Mouse (Mus musculus) G1E-ER4 (cell line): ENCODE measurements around the gene Stx6. TPM values are rescaled to one million over a fixed set of nuclear protein-coding genes. Genes with fewer than 3 reads are reported as not detected.

Source experiments
- GATA1 ChIP-seq: IDR thresholded peaks from one replicate; pipeline ENCODE4 v1.8.0; 2012; ENCODE audit warnings: low read length, inconsistent platforms
- polyA plus RNA-seq: library from polyadenylated mRNA; stranded (reverse); fragments of >175 nt; gene quantifications from 2 replicates; pipeline ENCODE4 v1.2.3, GENCODE M21; 2012

Gene Stx6
- polyA plus RNA-seq, 1 experiment, result 138 TPM

DNA sequence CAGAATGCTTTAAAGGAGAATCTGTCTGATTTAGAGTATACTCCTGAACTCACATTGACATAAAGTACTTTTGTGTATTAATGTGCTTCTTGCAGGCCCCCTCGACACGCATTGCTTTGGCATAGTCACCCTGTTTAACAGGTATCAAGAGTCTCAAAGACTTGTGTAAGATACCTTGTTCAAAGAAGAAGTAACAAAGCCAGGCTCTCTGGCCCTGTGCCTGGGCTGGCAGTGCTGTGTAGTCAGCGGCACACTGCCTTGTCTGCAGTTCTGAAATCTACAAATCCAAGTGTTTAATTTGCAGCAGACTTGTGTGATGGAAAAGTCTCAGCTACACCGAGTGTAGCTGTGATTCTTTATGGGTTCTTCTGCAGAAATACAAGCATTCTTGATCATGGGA, 38.2 kb downstream of the Stx6 start:
- TF ChIP-seq GATA1, result no peak

DNA sequence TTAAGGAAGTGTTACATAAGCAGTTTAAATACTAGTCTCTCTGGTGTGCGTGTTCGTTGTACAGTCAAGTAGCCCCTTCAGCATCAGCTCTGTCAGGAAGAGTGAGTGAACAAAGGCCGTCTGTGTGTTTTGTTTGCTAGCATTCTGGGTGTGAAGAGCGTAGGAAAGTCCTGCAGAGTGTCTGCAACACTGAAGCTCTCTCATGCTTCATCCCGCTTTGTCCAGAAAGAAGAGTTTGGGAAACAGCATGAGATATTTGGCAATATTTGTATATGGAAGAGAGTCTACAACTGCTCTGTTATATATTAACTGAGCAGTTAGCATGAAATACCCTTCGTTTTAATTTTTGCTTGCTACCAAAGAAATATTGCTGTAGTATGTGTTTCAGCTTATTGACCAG, 41.0 kb downstream of the Stx6 start:
- no peak for TF ChIP-seq GATA1

DNA sequence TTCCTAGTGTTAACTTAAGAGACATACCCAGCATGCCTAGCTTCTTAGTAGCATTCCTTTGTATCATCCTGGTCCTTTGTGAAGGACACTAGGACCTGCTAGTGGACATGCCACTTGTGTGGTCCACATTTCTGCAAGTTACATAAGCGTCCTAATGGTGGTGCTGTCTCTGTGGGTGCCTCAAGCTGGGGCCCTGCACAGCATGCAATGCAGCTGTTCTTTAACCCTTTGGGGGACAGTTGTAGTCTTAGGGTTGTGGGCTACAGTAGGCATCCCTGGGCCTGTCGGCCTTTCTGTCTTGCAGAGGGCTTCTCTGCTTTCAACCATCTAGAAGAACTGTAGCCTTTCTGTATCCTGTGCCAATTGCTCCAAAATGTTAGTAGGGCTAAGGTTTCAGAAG, 42.5 kb downstream of the Stx6 start:
- no peak for TF ChIP-seq GATA1

DNA sequence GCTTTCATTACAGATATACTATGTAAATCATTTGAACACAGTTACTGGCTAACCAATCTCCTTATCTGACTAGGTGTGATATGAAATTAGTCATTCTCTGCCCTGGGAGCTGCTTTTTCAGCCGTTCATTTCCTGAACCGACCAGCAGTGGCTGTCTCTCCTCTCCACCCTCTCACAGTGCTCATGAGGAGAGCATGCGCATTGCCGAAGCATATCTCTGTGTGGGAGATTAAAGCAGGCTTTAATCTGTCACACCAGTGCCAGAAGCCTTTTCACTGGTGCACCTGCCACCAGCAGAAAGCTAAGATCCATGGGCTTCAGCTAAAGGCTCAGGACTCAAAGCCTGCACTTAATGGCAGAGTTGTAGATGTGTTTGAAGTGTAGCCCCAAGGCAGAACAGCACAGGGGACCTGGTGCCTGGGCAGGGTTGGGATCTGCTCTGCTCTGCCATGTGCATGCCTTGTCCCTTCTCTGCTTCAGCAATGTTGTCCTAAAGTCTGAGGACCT, 42.9 kb downstream of the Stx6 start:
- no peak for TF ChIP-seq GATA1

DNA sequence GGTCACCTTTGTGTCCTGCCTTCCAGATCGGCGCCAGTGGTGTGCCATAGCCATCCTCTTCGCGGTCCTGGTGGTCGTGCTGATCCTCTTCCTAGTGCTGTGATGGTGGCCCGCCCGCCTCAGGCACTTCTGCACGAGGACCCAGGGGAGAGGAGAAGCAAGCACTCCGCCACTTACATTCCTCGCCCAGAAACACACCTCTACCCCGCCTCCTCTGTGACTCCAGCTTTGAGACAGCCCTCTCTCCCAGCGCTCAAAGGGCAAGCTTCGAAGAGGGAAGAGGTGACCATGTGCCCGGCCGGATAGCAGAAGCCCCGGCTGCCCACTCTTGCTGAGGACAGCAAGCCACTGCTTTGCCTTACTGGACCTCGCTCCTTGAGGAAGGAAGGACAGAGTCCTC, 43.4 kb downstream of the Stx6 start:
- no peak for TF ChIP-seq GATA1

DNA sequence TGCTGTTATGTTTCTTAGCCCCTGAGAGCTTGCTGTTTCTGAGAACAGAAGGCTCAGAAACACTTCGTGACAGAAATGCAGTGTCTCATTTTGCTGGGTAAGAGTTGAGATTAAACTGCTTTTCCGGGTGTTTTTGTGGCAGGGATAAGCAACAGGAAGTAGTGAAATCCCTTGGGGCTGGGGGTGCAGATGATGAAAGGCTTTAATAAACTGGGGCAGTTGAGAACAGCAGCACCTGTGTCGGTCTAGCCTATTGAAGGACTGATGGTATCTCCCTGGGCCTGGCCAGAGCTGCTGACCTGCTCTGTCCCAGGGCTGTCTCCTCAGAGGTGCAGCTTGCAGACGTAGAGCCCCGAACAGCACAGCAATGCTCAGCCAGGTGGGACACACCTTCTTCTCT, 44.0 kb downstream of the Stx6 start:
- TF ChIP-seq GATA1, result no peak

DNA sequence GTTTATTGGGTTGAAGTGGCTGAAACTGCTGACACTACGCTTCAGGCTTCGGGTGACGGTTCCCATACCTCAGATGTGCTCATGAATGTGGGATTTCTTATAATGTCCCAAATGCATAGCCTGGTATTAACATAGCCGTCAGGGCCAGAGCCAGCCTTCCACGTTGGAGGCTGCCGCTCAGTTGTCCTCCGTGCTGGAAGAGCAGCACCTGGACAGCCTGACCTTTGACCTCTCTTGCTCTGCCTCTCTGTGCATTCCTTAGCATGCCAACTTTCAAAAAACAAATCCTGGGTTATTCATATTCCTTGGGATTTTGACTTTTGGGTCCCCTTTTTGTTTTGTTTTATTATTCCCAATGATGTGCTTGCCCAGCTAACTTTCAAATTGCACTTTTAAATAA, 44.6 kb downstream of the Stx6 start:
- TF ChIP-seq GATA1, result no peak

DNA sequence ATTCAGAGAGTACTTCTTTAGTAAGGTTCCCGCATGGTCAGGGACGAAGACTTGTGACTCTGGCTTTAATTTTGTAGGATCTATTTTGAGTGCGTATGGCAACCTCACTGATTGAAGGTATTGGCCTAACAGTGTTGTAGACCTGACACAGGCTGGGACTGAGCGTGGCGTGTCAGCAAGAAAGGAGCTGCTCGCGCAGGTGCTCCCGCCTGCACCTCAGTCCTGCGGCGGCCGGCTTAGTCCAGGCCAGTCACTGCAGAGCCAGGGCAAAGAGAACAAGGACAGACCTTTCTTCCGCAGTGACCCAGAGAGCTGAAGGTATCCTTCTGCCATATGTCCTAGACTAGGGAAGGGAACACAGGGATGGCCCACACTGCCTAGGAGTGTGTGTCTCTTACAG, 45.4 kb downstream of the Stx6 start:
- TF ChIP-seq GATA1, result no peak

DNA sequence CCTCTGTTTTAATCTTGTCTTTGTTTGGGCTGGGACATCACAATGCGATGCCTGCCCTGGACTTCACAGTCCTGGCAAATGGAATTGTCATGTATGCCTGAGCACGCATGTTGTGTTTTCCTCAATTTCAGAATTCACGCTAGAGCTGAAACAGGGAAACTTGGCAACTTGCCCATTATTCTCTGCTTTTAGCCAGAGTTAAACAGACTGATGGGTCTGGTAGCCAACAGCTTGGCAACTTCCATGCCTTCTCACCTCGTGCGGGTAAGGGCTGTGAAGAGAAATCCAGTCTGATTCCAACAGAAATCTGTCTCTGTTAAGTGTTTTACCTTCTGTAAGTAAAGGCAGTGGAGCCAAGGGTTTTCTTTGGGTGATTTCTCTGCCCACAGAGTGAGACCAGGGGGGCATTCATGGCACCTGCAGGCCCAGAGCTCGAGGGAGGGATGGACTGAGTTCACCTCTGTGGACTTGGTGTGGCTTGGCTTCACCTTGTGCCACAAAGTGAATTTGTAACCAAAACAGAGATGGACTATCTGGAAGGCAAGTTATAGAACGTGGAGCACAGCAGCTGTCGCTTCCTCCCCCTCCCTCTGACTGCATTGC, 46.1 kb downstream of the Stx6 start:
- TF ChIP-seq GATA1, result no peak

DNA sequence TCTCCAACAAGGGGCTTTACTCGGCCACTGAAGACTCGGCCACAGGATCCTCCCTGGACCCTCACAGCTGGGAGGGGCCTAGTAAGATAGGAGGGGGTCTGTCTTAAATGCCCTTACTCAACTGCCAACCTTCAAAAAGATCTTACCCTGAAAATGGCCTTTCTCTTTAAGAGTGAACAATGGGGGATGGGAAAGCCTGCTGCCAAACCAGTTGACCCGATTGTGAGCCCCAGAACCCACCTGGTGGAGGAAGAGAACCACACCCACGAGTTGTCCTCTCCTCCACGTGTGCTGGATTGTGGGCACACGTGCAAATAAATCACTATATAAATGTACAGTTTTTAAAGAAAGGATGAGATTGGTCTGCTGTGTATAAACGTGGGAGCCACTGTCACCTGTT, 46.8 kb downstream of the Stx6 start:
- TF ChIP-seq GATA1, result no peak

DNA sequence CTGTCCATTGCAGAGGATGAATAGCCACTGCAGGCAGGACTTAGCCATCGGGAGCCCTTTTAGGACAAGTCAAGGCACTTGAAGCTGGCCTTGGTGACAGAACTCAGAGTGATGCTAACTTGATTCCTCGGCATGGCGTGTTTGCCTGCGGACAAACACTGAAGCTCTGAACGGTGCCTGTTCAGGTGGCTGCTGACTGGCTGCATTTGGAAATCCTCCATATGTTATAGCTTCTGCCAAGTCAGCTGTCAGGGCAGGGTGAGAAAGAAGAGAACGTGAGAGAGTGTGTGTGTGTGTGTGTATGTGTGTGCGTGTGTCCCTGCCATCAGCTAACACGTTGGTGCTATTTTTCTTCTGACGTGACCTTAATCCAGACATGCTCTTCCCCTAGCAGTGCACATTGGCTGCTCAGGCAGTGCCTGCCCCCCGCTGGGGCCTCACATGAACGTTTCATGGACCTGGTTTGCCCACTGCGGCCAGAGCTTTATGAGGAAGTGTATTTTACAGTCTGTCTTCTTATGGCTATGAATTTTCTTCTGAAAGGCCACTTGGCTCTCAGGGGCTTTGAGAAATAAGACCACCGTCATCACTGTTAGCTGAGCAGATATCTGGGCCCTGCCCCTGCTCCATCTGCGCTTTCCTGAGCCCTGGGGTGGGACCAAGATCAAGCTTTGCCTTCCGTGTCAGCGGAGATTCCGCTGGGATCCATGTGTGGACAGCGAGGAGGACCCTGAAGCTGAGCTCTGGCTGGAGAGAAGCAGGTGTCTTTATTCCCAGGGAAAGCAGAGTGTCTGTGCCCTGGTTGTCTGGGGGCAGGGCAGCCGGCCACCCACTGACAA, 47.5 kb downstream of the Stx6 start:
- TF ChIP-seq GATA1, result no peak

DNA sequence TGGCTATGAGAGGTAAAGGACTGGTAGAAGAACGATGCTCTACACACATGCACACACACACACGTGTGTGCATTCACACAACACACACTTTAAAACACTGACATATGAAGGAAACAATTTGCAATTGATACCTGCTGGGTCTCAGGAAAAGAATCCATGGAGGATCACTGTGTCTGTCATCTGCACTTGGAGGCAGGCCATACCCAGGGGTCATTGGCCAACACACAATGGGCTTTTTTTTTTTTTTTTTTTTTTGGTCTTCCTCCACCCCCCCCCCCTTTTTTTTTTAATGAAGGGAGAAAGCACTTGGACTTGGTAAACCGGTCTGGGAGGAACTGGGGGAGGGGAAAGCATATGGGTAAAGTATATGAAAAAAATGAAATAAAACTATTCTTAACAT, 49.3 kb downstream of the Stx6 start:
- no peak for TF ChIP-seq GATA1

DNA sequence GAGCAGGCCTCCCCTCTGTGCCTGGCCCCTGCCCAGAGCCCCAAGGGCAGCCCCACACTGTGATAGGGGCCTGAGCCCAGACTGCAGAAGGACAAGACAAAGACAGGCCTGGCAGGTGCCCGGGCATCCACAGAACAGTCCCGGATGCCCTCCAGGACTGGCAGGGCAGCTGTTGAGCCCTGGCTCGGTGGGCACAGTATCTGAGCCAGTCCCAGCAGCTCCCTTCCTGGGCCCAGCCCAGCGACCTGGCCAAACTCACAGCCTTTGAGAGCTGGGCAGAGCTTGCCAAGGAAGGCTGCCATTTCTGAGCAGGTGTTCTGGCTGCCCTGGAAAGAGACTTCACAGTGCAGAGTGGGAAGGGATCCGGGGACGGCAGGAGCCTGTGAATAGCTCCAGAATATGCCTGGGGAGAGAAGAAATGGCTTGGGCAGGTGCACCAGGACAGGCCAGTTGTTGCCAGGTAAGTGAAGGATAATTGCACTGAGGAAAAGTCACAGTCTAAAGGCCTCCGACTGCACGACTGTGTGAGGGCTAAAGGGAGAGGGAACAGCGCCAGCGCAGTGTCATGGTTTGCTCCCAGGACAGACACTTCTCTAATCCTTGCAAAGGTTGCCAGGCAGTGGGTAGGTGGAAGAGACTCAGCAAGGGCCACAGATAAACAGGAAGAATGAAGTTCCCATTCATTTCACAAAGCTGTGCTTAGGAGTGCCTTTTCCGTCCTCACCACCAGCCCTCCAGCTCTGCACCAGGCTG, 51.7 kb downstream of the Stx6 start:
- no peak for TF ChIP-seq GATA1

DNA sequence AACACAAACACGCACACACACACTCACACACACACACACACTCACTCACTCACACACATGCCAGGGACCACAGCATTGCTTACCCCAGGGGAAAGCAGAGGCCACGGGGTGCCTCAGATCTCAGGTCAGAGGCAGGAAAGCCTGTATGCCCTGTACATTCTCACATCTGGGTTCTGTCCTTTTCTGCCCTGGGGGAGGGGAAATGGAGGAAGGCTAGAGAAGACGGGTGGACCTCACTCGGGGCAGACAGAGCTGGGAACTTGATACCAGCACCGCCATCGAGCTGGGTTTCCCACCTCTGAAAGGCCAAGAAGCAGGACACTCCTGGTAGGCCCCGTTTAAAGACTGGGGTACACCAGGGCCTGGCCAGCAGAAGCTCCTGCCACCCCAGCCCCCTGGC, 52.5 kb downstream of the Stx6 start:
- no peak for TF ChIP-seq GATA1

DNA sequence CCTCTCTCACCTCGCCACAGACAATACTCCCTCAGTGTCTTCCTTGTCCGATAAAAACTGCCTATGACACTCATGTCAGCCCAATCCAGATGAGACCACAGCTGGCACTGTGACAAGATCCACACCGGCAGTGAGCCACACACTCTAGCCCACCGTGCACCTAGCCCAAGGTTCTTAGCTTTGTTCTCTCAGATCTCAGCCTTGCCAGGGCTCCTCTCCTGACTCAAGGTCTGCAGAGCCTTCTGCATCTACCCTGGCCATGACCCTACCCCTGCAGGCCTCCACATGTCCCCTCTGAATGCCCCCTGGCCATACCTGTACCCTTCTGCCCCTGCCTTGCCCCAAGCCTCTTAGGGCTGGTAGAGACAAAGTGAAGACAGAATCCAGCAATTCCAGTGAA, 53.6 kb downstream of the Stx6 start:
- no peak for TF ChIP-seq GATA1

DNA sequence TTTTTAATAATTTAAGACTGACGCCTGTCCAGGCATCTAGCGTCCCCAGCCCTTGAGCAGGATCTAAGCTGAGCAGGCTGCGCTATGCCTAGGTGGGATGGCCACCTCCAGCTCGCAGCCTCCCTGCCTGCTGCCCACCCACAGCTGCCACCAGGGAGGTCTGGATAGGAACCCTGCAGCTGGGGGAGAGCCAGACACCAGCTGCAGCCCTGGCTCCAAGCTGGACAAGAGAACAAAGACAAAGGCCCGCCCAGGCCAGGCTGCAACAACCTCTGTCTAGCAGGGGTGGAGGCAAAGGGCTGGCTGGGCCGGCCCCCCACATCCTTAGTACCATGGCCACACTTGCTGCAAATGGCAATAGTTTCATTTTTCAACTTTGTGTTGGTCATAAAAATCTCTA, 54.0 kb downstream of the Stx6 start:
- TF ChIP-seq GATA1, result no peak
